Mouse (Mus musculus): ENCODE results near the gene 4921504E06Rik.

- TF ChIP-seq MAFK (IDR thresholded peaks at IDR 0.05; ENCODE audit: borderline replicate concordance, low read depth, low read length) (no peak), USF2 (IDR thresholded peaks at IDR 0.05; ENCODE audit: borderline replicate concordance in 1 of 2, insufficient read depth in 1 of 2, low read depth in 1 of 2, low read length in 2 of 2) (no peak), MAX (IDR thresholded peaks at IDR 0.05; ENCODE audit: low read length) (no peak), GABPA (IDR thresholded peaks at IDR 0.05; ENCODE audit: low read depth, low read length) (no peak), ZC3H11A (IDR thresholded peaks at IDR 0.05; ENCODE audit: low read depth, low read length) (no peak), HCFC1 (IDR thresholded peaks at IDR 0.05; ENCODE audit: low read depth, low read length) (no peak), TAL1 (IDR thresholded peaks at IDR 0.05; ENCODE audit: low read length) (no peak), POLR2A (IDR thresholded peaks at IDR 0.05; ENCODE audit: control insufficient read depth in 1 of 2, insufficient read depth in 1 of 2, low read depth in 1 of 2, low read length in 2 of 2, poor library complexity in 1 of 2) (no peak), JUND (IDR thresholded peaks at IDR 0.05; ENCODE audit: low read depth, low read length) (no peak), CTCF (IDR thresholded peaks at IDR 0.05 in 2 of 3, conservative IDR thresholded peaks at IDR 0.05 in 1 of 3; ENCODE audit: control insufficient read depth in 1 of 3, insufficient read depth in 1 of 3, low read depth in 2 of 3, low read length in 3 of 3, poor library complexity in 1 of 3, severe bottlenecking in 1 of 3) (no peak), USF1 (IDR thresholded peaks at IDR 0.05; ENCODE audit: low read depth, low read length) (no peak), ZNF384 (IDR thresholded peaks at IDR 0.05; ENCODE audit: low read depth, low read length) (no peak), RAD21 (IDR thresholded peaks at IDR 0.05; ENCODE audit: low read depth, low read length) (no peak)
These were observed 2.3 kb downstream of the 4921504E06Rik start for GRCm38 (mm10) chr2:19551396-19551795.

Data from MEL (cell line).